Mouse (Mus musculus) CD4-positive, CD25-positive, alpha-beta regulatory T cell, adult 9 weeks (primary cell): Measurements from ENCODE around the gene Plagl1. TPM values are rescaled to one million over a fixed set of nuclear protein-coding genes. Genes with fewer than 3 reads are reported as not detected.

Experiments
- polyA plus RNA-seq: library from polyadenylated mRNA; unstranded; fragments of 100-300 nt; shearing (Covaris generic); gene quantifications from one replicate; pipeline ENCODE4 v1.2.1, GENCODE M21; 2017

Gene Plagl1
- 9.0 TPM for polyA plus RNA-seq

DNA sequence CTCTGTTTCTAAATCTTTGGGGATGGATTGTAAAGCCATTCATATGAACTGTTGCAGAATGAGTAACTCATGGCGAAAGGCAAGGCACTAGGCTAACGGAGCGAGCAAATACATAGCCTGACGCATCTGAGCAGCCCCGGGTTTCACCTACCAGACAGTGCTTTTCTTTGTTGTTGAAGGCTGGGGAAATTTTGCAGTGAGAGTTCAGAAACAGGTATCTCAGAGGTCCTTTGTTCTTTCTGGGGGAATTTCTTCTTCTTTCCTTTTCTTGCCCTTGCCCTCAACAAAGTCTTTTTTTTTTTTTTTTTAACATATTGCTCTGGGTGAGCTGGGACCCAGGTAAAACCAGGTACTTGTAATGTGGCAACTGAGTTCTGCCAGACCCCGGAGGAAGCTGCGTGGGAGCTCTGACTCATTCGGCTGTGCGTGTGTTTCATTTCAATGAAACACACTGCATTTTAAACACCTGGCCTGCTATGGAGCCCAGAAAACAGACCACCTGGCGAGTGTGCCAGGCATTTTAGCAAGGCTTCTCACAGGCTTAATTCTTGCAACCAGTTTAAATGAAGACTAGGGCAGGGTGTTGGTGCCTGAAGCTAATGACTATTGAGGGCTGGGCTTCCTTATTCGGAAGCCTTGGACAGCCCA lies at the start of gene Plagl1:
Gene Plagl1, plus strand, starts transcription at position 484 of the 648 bp plus-strand sequence.

DNA sequence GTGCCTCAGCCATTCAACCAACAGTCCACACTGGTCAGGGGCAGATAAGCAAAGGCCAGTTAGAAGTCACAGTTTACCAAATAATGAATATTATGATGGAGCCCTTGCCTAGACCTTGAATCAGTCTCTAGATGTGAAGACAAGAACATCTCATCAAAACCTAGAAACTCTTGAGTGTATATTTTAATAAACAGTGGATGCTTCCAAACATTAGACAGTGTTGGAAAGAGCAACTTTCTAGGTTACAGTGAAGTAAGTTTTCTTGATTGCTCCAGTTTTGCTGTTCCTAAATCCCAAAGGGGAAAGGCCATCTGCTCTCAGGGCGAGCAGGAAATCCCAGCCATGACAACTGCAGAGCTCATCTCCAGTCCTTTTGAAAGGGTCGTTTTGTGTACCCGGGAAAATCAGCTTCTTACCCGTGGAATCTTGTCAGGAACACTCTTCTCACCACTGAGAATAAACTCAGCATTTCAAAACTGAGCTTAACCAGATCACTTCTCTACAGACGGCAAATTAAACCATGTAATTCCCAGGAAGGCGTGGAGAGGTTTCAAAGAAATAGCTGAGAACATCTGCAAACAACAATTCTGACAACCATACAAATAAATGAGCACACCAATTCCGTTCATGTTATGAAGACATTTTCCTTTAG lies 117.8 kb downstream of the Plagl1 start, which contains the start of gene Zc2hc1b:
Gene Zc2hc1b, minus strand, starts transcription at position 51 of the 652 bp plus-strand sequence.

Other genes starting within 250 kb of the Plagl1 start
- 468 TPM for gene Utrn, start 191.1 kb upstream of the Plagl1 start, polyA plus RNA-seq
- 19.8 TPM for gene Stx11, start 96.2 kb upstream of the Plagl1 start, polyA plus RNA-seq
- 39.2 TPM for gene Sf3b5, start 55.2 kb upstream of the Plagl1 start, polyA plus RNA-seq
- not detected for gene Zc2hc1b, start 117.5 kb downstream of the Plagl1 start, polyA plus RNA-seq
- gene Ltv1, start 132.7 kb downstream of the Plagl1 start, polyA plus RNA-seq: 60.1 TPM